Mouse (Mus musculus) testis, adult 2 months (tissue): ENCODE results near the gene Thsd7b.

Experiments
- CTCF ChIP-seq: fragments of 200-500 bp; IDR thresholded peaks from 2 replicates; pipeline ENCODE4 v1.5.1; 2012; ENCODE audit warnings: low read depth, mild to moderate bottlenecking, inconsistent platforms, low read length, moderate library complexity; ENCODE audit not compliant: control insufficient read depth, insufficient read depth, insufficient replicate concordance
- POLR2A ChIP-seq: fragments of 200-500 bp; IDR thresholded peaks from 2 replicates; pipeline ENCODE4 v1.6.1; 2012; ENCODE audit warnings: low read depth, mild to moderate bottlenecking, inconsistent platforms, low read length, moderate library complexity; ENCODE audit not compliant: control insufficient read depth

GRCm38 (mm10) chr1:129780589-129780988 lies 507.5 kb downstream of the Thsd7b start:
- TF ChIP-seq CTCF (no peak), POLR2A (no peak)
